Mouse (Mus musculus) liver, adult 2 months (tissue): ENCODE results near the gene Prkca. TPM values are rescaled to one million over a fixed set of nuclear protein-coding genes. Genes with fewer than 3 reads are reported as not detected.
A peak's percentile ranks its signal among the peaks of the same experiment; 100 is the strongest.

ENCODE experiments used
- DNase-seq: peaks from one replicate; pipeline ENCODE4 v3.0.0-alpha.2; 2011; ENCODE audit warnings: low read depth, low spot score; ENCODE audit errors: extremely low read depth
- H3K27ac ChIP-seq: fragments of 200-500 bp; replicated peaks from 2 replicates; pipeline ENCODE4 v1.5.1; 2012; ENCODE audit warnings: low read depth, mild to moderate bottlenecking, control low read depth, inconsistent platforms, low read length; ENCODE audit not compliant: insufficient read depth
- H3K27me3 ChIP-seq: fragments of 200-500 bp; 2 replicates; pipeline ENCODE4 v1.6.1; 2012; ENCODE audit warnings: mild to moderate bottlenecking, moderate library complexity, low read length, inconsistent platforms; ENCODE audit not compliant: control insufficient read depth, insufficient read depth
- H3K36me3 ChIP-seq: fragments of 200-500 bp; 2 replicates; pipeline ENCODE4 v1.6.1; 2012; ENCODE audit warnings: low read length, inconsistent platforms; ENCODE audit not compliant: control insufficient read depth, insufficient read depth
- H3K4me1 ChIP-seq: fragments of 200-500 bp; 2 replicates; pipeline ENCODE4 v1.6.1; 2011; ENCODE audit warnings: low read length; ENCODE audit not compliant: control insufficient read depth, insufficient read depth
- H3K4me3 ChIP-seq: fragments of 200-500 bp; 2 replicates; pipeline ENCODE4 v1.5.1; 2011; ENCODE audit warnings: low read depth, mild to moderate bottlenecking, control low read depth, low read length, moderate library complexity; ENCODE audit not compliant: insufficient read depth
- H3K79me2 ChIP-seq: fragments of 200-500 bp; 2 replicates; pipeline ENCODE4 v1.6.1; 2012; ENCODE audit warnings: inconsistent platforms, mild to moderate bottlenecking, low read length, moderate library complexity; ENCODE audit not compliant: control insufficient read depth, insufficient read depth
- H3K9ac ChIP-seq: fragments of 200-500 bp; 2 replicates; pipeline ENCODE4 v1.6.1; 2012; ENCODE audit warnings: low read depth, mild to moderate bottlenecking, control low read depth, inconsistent platforms, low read length
- CTCF ChIP-seq: fragments of 200-500 bp; IDR thresholded peaks from 2 replicates; pipeline ENCODE4 v1.5.1; 2011; ENCODE audit warnings: low read depth, low read length, control low read depth
- POLR2A ChIP-seq: fragments of 200-500 bp; IDR thresholded peaks from 2 replicates; pipeline ENCODE4 v1.6.1; 2011; ENCODE audit warnings: low read length, control low read depth; ENCODE audit not compliant: insufficient read depth; ENCODE audit errors: extremely low read depth
- WGBS: fragments of 180-500 bp; shearing (Covaris S2); methylation state at CpG from one replicate; pipeline ENCODE4 v1.1.7; 2018; 5-methylcytosine and 5-hydroxymethylcytosine counted together
- polyA plus RNA-seq: library from polyadenylated mRNA; depleted of rRNA; stranded (reverse); fragments of >200 nt; gene quantifications from 2 replicates; pipeline ENCODE4 v1.2.3, GENCODE M21; 2012
- total RNA-seq: library from RNA; depleted of rRNA; stranded (reverse); fragments of >200 nt; gene quantifications from 2 replicates; pipeline ENCODE4 v1.2.3, GENCODE M21; 2014

Prkca gene
- total and polyA plus RNA-seq, 2 experiments: 2.8 to 4.3 TPM

- no peak overlapping the region for H3K9ac ChIP-seq
- no peak overlapping the region for H3K4me3 ChIP-seq
- no peak overlapping the region for H3K27ac ChIP-seq
- no peaks in the 10 kb centered on the region; the same call in 1 of the 2 replicates for H3K4me1 ChIP-seq
- TF ChIP-seq CTCF (no peak), POLR2A (no peak)
- peak; percentile 17 for DNase-seq
- WGBS: 57% methylated on average over 5 of the region's 5 CpGs
- H3K36me3 ChIP-seq: no peaks in the 10 kb centered on the region
- H3K27me3 ChIP-seq: no peaks in the 10 kb centered on the region
- no peaks in the 10 kb centered on the region for H3K79me2 ChIP-seq
Measured at GRCm38 (mm10) chr11:108120708-108121107, 223.0 kb downstream of the Prkca start.

- Histone ChIP-seq H3K4me1 (no peaks in the 10 kb centered on the region; the same call in 1 of the 2 replicates), H3K79me2 (no peaks in the 10 kb centered on the region), H3K27me3 (no peaks in the 10 kb centered on the region), H3K4me3 (no peak overlapping the region), H3K36me3 (no peaks in the 10 kb centered on the region), H3K9ac (no peak overlapping the region), H3K27ac (no peak overlapping the region)
- WGBS: 94% methylated on average over 3 of the region's 3 CpGs
- no peak for TF ChIP-seq POLR2A
- no peak for TF ChIP-seq CTCF
- DNase-seq: no peak
Measured at GRCm38 (mm10) chr11:108119785-108120184, 223.9 kb downstream of the Prkca start.

- H3K27me3 ChIP-seq: no peaks in the 10 kb centered on the region
- TF ChIP-seq CTCF (no peak), POLR2A (no peak)
- no peak overlapping the region for H3K4me3 ChIP-seq
- 80% methylated on average over 2 of the region's 2 CpGs for WGBS
- H3K27ac ChIP-seq: no peak overlapping the region
- DNase-seq: no peak
- no peaks in the 10 kb centered on the region for H3K36me3 ChIP-seq
- H3K9ac ChIP-seq: no peak overlapping the region
- H3K4me1 ChIP-seq: no peaks in the 10 kb centered on the region; the same call in 1 of the 2 replicates
- no peaks in the 10 kb centered on the region for H3K79me2 ChIP-seq
Measured at GRCm38 (mm10) chr11:108118814-108119213, 224.9 kb downstream of the Prkca start.

GRCm38 (mm10) chr11:108118221-108118620 is 225.5 kb downstream of the Prkca start:
- WGBS: 96% methylated on average over 5 of the region's 5 CpGs
- H3K36me3 ChIP-seq: no peaks in the 10 kb centered on the region
- DNase-seq: no peak
- H3K27me3 ChIP-seq: no peaks in the 10 kb centered on the region
- H3K4me3 ChIP-seq: no peak overlapping the region
- H3K27ac ChIP-seq: no peak overlapping the region
- H3K4me1 ChIP-seq: no peaks in the 10 kb centered on the region; the same call in 1 of the 2 replicates
- no peak for TF ChIP-seq CTCF
- no peak for TF ChIP-seq POLR2A
- no peaks in the 10 kb centered on the region for H3K79me2 ChIP-seq
- no peak overlapping the region for H3K9ac ChIP-seq

- Histone ChIP-seq H3K4me1 (no peaks in the 10 kb centered on the region; the same call in 1 of the 2 replicates), H3K27me3 (no peaks in the 10 kb centered on the region), H3K79me2 (no peaks in the 10 kb centered on the region), H3K9ac (no peak overlapping the region), H3K4me3 (no peak overlapping the region), H3K36me3 (no peaks in the 10 kb centered on the region), H3K27ac (no peak overlapping the region)
- WGBS: 94% methylated on average over 10 of the region's 10 CpGs
- no peak for DNase-seq
- TF ChIP-seq POLR2A: no peak
Measured at GRCm38 (mm10) chr11:108117360-108118050, 226.2 kb downstream of the Prkca start.

GRCm38 (mm10) chr11:108114091-108114490 is 229.6 kb downstream of the Prkca start:
- no peak for DNase-seq
- H3K4me3 ChIP-seq: no peak overlapping the region
- no peak for TF ChIP-seq CTCF
- TF ChIP-seq POLR2A: no peak
- 98% methylated on average over 3 of the region's 3 CpGs for WGBS
- no peak overlapping the region for H3K27ac ChIP-seq
- no peaks in the 10 kb centered on the region; the same call in 1 of the 2 replicates for H3K4me1 ChIP-seq
- H3K27me3 ChIP-seq: no peaks in the 10 kb centered on the region
- H3K36me3 ChIP-seq: no peaks in the 10 kb centered on the region
- H3K79me2 ChIP-seq: no peaks in the 10 kb centered on the region
- no peak overlapping the region for H3K9ac ChIP-seq
